Mouse (Mus musculus) stomach, embryonic 16.5 days (tissue): ENCODE measurements at regions not wholly inside any gene's neighbourhood (a gene's known extent, or its start where the extent isn't known, plus 50 kb on each side); places are given as distances from the start of the nearest gene placed in this dataset.

Experiments
- ATAC-seq: fragments of 200-750 bp; cut with Nextera tagmentation; 2 replicates; pipeline ENCODE4 v1.8.0; 2017; ENCODE audit warnings: moderate number of reproducible peaks, moderate TSS enrichment; ENCODE audit not compliant: insufficient read depth, low FRiP score
- H3K27ac ChIP-seq: fragments of 300-500 bp; sonication (generic); 2 replicates; pipeline ENCODE4 v1.5.1; 2014; ENCODE audit warnings: low read length
- H3K27me3 ChIP-seq: fragments of 300-500 bp; sonication (generic); 2 replicates; pipeline ENCODE4 v1.6.1; 2014; ENCODE audit warnings: low read length, control low read depth, mixed read lengths; ENCODE audit not compliant: control insufficient read depth, insufficient read depth
- H3K36me3 ChIP-seq: fragments of 300-500 bp; sonication (generic); 2 replicates; pipeline ENCODE4 v1.6.1; 2014; ENCODE audit warnings: low read length; ENCODE audit not compliant: control insufficient read depth, insufficient read depth
- H3K4me1 ChIP-seq: fragments of 300-500 bp; sonication (generic); 2 replicates; pipeline ENCODE4 v1.6.1; 2014; ENCODE audit warnings: low read length, control low read depth, mixed read lengths; ENCODE audit not compliant: control insufficient read depth, insufficient read depth
- H3K4me2 ChIP-seq: fragments of 300-500 bp; sonication (generic); 2 replicates; pipeline ENCODE4 v1.6.1; 2014; ENCODE audit warnings: low read depth, low read length, mixed read lengths
- H3K4me3 ChIP-seq: fragments of 300-500 bp; sonication (generic); replicated peaks from 2 replicates; pipeline ENCODE4 v1.5.1; 2014; ENCODE audit warnings: mild to moderate bottlenecking, low read length
- H3K9ac ChIP-seq: fragments of 300-500 bp; sonication (generic); 2 replicates; pipeline ENCODE4 v1.6.1; 2014; ENCODE audit warnings: low read length
- H3K9me3 ChIP-seq: fragments of 300-500 bp; sonication (generic); replicated peaks from 2 replicates; pipeline ENCODE4 v1.6.1; 2016; ENCODE audit warnings: low read length, control low read depth; ENCODE audit not compliant: control insufficient read depth
- WGBS: fragments of 180-500 bp; shearing (Covaris S2); extraction: QIAGEN DNeasy Blood & Tissue Kit; methylation state at CpG from one replicate; pipeline ENCODE4 v1.1.7; 2014; 5-methylcytosine and 5-hydroxymethylcytosine counted together

DNA sequence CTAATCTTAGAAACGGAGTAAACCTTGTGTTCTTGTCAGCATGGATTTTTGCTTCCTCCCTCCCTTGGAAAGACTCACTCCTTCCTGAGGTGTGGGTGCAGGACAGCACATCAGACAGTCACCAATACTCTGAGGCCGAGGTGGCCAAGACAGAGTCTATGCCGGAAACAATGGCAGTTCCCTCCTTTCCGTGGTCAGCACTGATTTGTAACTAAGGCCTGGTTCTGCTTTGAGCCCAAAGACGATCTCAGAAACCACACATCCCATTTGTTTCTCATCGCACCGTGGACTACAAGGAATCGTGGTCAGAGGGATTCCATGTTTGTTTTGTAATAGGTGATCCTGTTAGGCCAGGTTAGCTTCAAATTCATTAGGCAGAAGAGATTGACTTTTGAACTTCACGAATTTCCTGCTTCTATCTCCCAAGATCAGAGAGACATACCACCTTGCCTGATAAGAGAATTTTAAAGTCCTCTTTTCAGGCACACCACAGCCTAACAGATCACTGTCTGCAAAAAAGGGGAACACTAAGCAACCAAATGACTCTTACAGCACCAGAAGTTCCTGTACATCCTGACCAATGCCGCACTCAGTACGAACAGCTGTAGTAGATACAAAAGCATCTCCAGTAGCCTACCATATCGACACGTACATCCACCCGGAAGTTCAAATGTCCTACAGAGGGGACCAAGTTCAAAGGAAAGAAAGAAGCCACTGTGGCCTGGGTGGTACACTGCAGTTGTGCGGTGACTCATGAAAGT, 253.6 kb downstream of the Gm19410 start:
- Histone ChIP-seq H3K27me3 (no peaks in the 10 kb centered on the region), H3K4me2 (no peak overlapping the region), H3K4me1 (no peaks in the 10 kb centered on the region), H3K4me3 (no peak overlapping the region), H3K9ac (no peak overlapping the region), H3K36me3 (no peaks in the 10 kb centered on the region), H3K9me3 (no peaks in the 10 kb centered on the region), H3K27ac (no peak overlapping the region)
- 79% methylated on average over 15 of the region's 15 CpGs for WGBS
- no peak for ATAC-seq

DNA sequence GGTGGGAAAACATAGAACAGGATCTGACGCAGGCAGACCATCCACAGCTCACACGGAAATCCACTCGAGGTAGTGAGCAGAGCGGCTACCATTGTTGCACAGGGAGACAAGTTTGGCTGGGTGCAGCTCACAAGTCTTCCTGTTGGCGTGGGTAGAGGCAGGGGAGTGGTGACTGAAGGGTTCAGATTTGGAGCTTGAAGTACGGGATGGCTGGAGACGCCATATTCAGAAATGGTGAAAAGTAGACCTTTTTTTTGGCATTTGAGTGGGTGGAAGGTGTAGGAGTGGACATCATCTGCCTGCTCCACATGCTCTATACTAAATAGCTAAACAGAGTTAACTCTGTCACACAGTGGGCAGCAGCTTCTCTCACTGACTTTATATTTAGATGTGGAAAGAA, 254.3 kb downstream of the Gm19410 start:
- no peaks in the 10 kb centered on the region for H3K9me3 ChIP-seq
- no peaks in the 10 kb centered on the region for H3K27me3 ChIP-seq
- no peak overlapping the region for H3K27ac ChIP-seq
- 93% methylated on average over 7 of the region's 7 CpGs for WGBS
- no peak overlapping the region for H3K4me3 ChIP-seq
- no peaks in the 10 kb centered on the region for H3K4me1 ChIP-seq
- H3K36me3 ChIP-seq = no peaks in the 10 kb centered on the region
- ATAC-seq = no peak
- no peak overlapping the region for H3K4me2 ChIP-seq
- H3K9ac ChIP-seq = no peak overlapping the region

DNA sequence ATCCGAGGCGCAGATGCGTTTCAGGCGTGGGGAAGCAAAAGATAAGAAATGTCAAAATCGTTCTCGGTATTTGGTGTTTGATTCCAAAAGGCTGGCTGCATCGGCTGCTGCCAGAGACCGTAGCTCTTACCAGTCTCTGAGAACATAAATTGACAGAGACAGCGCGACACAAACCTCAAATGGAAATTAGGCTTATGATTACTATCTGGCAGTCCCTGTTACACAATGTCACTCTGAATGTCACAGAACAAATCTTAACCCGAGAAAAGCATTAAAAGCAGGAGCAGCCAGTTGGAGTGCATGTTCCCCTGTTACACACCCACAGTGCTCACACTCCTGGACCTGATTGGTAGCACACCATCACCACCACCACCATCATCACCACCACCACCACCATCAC, 262.0 kb downstream of the Gm19410 start:
- Histone ChIP-seq H3K27me3 (no peaks in the 10 kb centered on the region), H3K4me3 (no peak overlapping the region), H3K9me3 (no peaks in the 10 kb centered on the region), H3K4me2 (no peak overlapping the region), H3K9ac (no peak overlapping the region), H3K36me3 (no peaks in the 10 kb centered on the region), H3K27ac (no peak overlapping the region), H3K4me1 (no peaks in the 10 kb centered on the region)
- WGBS = 75% methylated on average over 11 of the region's 11 CpGs
- ATAC-seq = no peak

DNA sequence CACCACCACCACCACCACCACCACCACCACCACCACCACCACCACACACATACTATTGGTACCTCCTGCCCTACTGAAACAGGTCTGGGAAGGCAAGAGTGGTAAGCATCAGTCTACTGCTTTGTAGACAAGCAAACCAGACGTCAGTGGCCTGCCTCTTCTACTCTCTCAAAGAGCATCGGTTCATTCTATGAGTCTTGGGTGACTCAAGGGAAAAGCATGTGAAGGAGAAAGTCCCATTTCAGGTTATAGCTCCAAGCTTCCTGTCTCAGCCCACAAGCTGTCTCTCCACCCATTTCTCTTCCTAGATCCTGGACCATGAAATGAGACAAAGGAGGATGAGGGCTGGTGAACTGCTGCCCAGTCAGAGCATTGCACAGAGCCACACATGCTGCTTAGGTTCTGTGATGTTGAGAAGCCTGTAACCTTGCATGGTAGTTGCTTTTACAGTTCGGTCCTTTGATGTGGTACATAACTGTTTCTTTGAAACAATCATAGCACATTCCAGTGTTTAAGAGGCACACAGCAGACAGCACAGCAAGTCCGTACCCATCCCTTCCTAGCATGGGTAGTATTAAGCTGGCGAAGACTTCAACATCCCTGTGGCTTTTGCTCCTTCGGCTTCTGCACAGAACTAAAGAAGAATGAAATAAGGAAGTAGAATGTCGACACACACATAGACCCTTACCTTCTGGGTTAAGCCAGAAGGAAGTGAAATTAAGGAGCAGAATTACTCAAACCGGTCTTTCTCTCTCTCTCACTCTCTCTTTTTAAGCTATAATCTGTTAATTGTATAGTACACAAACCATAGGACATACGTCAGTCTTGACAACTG, 262.7 kb downstream of the Gm19410 start:
- H3K9ac ChIP-seq = no peak overlapping the region
- H3K4me3 ChIP-seq = no peak overlapping the region
- H3K36me3 ChIP-seq = no peaks in the 10 kb centered on the region
- H3K4me1 ChIP-seq = no peaks in the 10 kb centered on the region
- 71% methylated on average over 9 of the region's 9 CpGs for WGBS
- no peaks in the 10 kb centered on the region for H3K27me3 ChIP-seq
- H3K9me3 ChIP-seq = no peaks in the 10 kb centered on the region
- H3K27ac ChIP-seq = no peak overlapping the region
- no peak for ATAC-seq
- no peak overlapping the region for H3K4me2 ChIP-seq

DNA sequence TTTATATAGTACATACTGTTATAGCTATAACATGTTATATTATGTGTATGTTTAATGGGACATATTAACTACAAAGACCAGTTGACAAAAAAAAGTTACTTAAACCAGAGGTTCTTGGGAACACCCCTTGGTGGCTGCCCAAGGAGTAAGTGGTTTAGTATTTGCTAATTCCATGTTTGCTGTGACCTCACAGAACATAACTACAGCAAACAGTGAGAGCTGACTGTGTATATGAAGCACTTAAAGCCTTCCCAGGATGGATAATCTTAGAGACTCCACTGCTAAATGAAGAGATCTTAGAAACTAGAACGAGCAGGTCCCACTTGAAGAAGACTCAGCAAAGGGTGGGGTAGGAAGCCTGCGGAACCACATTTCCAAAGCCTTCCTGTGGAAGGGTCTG, 263.9 kb downstream of the Gm19410 start:
- 70% methylated on average over 2 of the region's 2 CpGs for WGBS
- no peaks in the 10 kb centered on the region for H3K9me3 ChIP-seq
- no peak overlapping the region for H3K4me3 ChIP-seq
- H3K4me1 ChIP-seq = no peaks in the 10 kb centered on the region
- H3K27me3 ChIP-seq = no peaks in the 10 kb centered on the region
- H3K9ac ChIP-seq = no peak overlapping the region
- no peak overlapping the region for H3K4me2 ChIP-seq
- H3K36me3 ChIP-seq = no peaks in the 10 kb centered on the region
- no peak overlapping the region for H3K27ac ChIP-seq
- no peak for ATAC-seq

DNA sequence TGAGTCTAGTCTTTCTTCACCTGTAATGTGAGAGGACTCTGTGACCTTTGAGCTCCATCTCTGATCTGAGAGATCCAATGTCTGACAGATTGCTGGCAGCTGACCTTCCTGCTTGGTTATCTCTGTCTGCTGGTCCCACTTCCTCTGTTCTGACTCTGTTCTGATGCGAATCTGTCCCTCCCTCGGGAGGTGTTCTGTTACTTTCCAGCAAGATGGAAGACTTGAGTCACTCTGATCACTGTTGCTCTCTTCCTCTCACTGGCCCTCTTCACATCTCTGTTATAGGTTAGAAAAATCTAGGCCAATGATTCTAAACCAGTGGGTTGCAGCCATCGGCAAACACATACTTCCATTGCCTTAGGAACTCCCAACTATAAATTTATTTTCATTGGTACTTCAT, 264.6 kb downstream of the Gm19410 start:
- H3K9ac ChIP-seq = no peak overlapping the region
- WGBS = 64% methylated on average over 3 of the region's 3 CpGs
- no peaks in the 10 kb centered on the region for H3K4me1 ChIP-seq
- H3K36me3 ChIP-seq = no peaks in the 10 kb centered on the region
- no peak for ATAC-seq
- no peak overlapping the region for H3K4me3 ChIP-seq
- no peaks in the 10 kb centered on the region for H3K27me3 ChIP-seq
- no peaks in the 10 kb centered on the region for H3K9me3 ChIP-seq
- H3K4me2 ChIP-seq = no peak overlapping the region
- no peak overlapping the region for H3K27ac ChIP-seq

DNA sequence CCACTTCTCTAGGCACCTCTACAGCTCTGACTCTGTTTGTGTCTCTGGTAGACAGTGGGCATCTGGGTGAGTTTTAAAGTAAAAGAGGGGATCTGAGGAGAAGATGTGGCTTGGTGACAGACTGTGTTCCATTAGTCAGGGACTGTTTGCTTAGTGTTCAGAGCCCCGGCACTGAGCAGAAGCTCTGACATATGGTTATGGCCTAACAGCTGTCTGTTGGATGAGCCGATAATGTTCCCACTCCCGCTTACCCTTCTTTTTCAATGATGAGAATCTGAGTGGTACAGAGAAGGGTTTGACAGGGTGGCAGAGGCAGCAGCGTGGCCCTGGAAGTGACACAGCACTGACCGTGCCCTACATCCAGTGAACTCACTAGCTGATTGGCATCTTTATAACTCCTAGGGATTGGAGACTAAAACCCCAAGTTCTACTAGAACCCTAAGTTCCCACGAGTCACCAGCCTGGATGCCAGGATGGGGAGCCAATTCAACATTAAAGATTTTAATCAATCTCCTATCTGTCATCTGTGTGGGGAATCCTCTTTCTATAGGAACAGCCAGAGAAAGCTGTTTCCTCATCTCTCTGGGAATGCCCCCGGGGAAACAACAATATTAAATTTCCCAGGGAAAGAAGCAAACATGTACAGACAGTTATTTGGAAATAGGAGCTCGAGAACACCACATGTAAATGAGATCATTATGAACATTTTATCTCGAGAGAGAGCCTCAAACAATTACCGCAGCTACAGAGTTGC, 266.6 kb downstream of the Gm19410 start:
- Histone ChIP-seq H3K4me3 (no peak overlapping the region), H3K9ac (no peak overlapping the region), H3K36me3 (no peaks in the 10 kb centered on the region), H3K4me1 (no peaks in the 10 kb centered on the region), H3K9me3 (no peaks in the 10 kb centered on the region), H3K4me2 (no peak overlapping the region), H3K27me3 (no peaks in the 10 kb centered on the region), H3K27ac (no peak overlapping the region)
- WGBS = 76% methylated on average over 10 of the region's 10 CpGs
- no peak for ATAC-seq

DNA sequence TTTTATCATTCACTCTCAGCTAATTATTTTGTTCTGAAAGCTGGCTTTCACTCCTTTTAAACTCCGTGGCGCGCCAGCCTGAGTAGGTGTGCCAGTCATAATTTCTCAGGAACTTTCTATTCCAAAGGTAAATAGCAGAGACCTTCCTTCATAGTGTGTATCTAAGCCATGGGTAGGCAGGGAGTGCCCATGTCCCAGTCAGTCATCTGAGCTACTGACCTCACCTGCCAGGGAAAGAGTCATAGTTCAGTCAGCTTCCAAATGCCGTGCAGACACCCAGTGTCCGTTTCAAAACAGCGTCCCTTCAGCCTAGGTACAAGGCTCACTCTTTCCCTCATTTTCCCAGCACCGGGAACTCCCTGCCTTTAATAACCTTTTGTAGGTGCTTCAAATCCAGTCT, 269.7 kb downstream of the Gm19410 start:
- H3K27ac ChIP-seq = no peak overlapping the region
- no peak overlapping the region for H3K4me2 ChIP-seq
- H3K9ac ChIP-seq = no peak overlapping the region
- no peaks in the 10 kb centered on the region for H3K4me1 ChIP-seq
- 72% methylated on average over 7 of the region's 7 CpGs for WGBS
- H3K4me3 ChIP-seq = no peak overlapping the region
- H3K9me3 ChIP-seq = peaks cover 3% of the 10 kb centered on the region; the same call in 1 of the 2 replicates
- no peaks in the 10 kb centered on the region for H3K36me3 ChIP-seq
- no peak for ATAC-seq
- H3K27me3 ChIP-seq = no peaks in the 10 kb centered on the region

DNA sequence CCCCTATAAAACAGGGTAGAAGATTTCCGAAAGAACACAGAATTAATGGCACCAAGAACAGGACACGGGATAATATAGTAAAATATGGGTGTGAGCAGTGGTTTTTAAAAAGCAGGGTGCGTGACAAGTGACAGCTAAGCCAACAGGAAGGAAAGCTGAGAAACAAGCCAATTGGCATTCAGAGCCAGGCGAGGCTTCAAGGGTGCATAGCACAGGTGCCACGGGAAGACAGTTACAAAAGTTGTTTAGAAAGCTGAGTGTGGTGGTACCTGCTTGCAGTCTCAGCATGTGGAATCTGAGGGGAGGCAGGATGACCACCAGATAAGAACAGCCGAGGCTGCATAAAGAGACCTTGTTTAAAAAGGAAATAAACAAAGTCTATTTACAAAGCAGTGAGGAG, 270.7 kb downstream of the Gm19410 start:
- no peak for ATAC-seq
- 38% methylated on average over 6 of the region's 6 CpGs for WGBS
- Histone ChIP-seq H3K27me3 (no peaks in the 10 kb centered on the region), H3K36me3 (no peaks in the 10 kb centered on the region), H3K4me2 (no peak overlapping the region), H3K9me3 (peaks cover 3% of the 10 kb centered on the region; the same call in 1 of the 2 replicates), H3K4me1 (no peaks in the 10 kb centered on the region), H3K4me3 (no peak overlapping the region), H3K9ac (no peak overlapping the region), H3K27ac (no peak overlapping the region)
